Mouse (Mus musculus) thymus, adult 2 months (tissue): ENCODE results near the gene Fut8.

ENCODE experiments used
- CTCF ChIP-seq: fragments of 200-500 bp; IDR thresholded peaks from 2 replicates; pipeline ENCODE4 v1.5.1; 2012; ENCODE audit warnings: mild to moderate bottlenecking, control low read depth, low read length, moderate library complexity, borderline replicate concordance; ENCODE audit not compliant: control insufficient read depth, poor library complexity, insufficient read depth; ENCODE audit errors: extremely low read depth
- POLR2A ChIP-seq: fragments of 200-500 bp; IDR thresholded peaks from 2 replicates; pipeline ENCODE4 v1.6.1; 2012; ENCODE audit warnings: mild to moderate bottlenecking, low read length, control low read depth, moderate library complexity; ENCODE audit not compliant: control insufficient read depth, poor library complexity, insufficient read depth; ENCODE audit errors: extremely low read depth

- no peak for TF ChIP-seq CTCF
- TF ChIP-seq POLR2A: no peak
Observed at GRCm38 (mm10) chr12:77240839-77241238, 2.9 kb downstream of the Fut8 start.
